Mouse (Mus musculus) midbrain, embryonic 13.5 days (tissue): ENCODE data around the gene Hspb3. TPM values are rescaled to one million over a fixed set of nuclear protein-coding genes. Genes with fewer than 3 reads are reported as not detected.

Source experiments
- ATAC-seq: fragments of 200-750 bp; cut with Nextera tagmentation; 2 replicates; pipeline ENCODE4 v1.8.0; 2017; ENCODE audit warnings: mild to moderate bottlenecking, moderate TSS enrichment, moderate library complexity
- H3K27ac ChIP-seq: fragments of 300-500 bp; sonication (generic); 2 replicates; pipeline ENCODE4 v1.5.1; 2015; ENCODE audit warnings: inconsistent platforms, mild to moderate bottlenecking, moderate library complexity
- H3K27me3 ChIP-seq: fragments of 300-500 bp; sonication (generic); 2 replicates; pipeline ENCODE4 v1.6.1; 2015; ENCODE audit warnings: mild to moderate bottlenecking, inconsistent platforms
- H3K36me3 ChIP-seq: fragments of 300-500 bp; sonication (generic); 2 replicates; pipeline ENCODE4 v1.6.1; 2015; ENCODE audit warnings: mild to moderate bottlenecking, inconsistent platforms
- H3K4me1 ChIP-seq: fragments of 300-500 bp; sonication (generic); replicated peaks from 2 replicates; pipeline ENCODE4 v1.6.1; 2015; ENCODE audit warnings: inconsistent platforms
- H3K4me2 ChIP-seq: fragments of 300-500 bp; sonication (generic); replicated peaks from 2 replicates; pipeline ENCODE4 v1.6.1; 2015; ENCODE audit warnings: moderate library complexity, mild to moderate bottlenecking, inconsistent platforms
- H3K4me3 ChIP-seq: fragments of 300-500 bp; sonication (generic); replicated peaks from 2 replicates; pipeline ENCODE4 v1.5.1; 2015; ENCODE audit warnings: mild to moderate bottlenecking, inconsistent platforms
- H3K9ac ChIP-seq: fragments of 300-500 bp; sonication (generic); replicated peaks from 2 replicates; pipeline ENCODE4 v1.6.1; 2015; ENCODE audit warnings: mild to moderate bottlenecking, inconsistent platforms
- H3K9me3 ChIP-seq: fragments of 300-500 bp; sonication (generic); 2 replicates; pipeline ENCODE4 v1.6.1; 2016; ENCODE audit warnings: mild to moderate bottlenecking, inconsistent platforms
- WGBS: fragments of 180-500 bp; shearing (Covaris S2); methylation state at CpG from one replicate; pipeline ENCODE4 v1.1.7; 2015; 5-methylcytosine and 5-hydroxymethylcytosine counted together
- polyA plus RNA-seq: library from polyadenylated mRNA; unstranded; fragments of >200 nt; fragmentation: Nextera tagmentation; extraction: Ambion mirVana; gene quantifications from 2 replicates; pipeline ENCODE4 v1.2.1, GENCODE M21; 2015

Gene Hspb3
- polyA plus RNA-seq, 1 experiment from 2014 or later = 0.28 TPM

DNA sequence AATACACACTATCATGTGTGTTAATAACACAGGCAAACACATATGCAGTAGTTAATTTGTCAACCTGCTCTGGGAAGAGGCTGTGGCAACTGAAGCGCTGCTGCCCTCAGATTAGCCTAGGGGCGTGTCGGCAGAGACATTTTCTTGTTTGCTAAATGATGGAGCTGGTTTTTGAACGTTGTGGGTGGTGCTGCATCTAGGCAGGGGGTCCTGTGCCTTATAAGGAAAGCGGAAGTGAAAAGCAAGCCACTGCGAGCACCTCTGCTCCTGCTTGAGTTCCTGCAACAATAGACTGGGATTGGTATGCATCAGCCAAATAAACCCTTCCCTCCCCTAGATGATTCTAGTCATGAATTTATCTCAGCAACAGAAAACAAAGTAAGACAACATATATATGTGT lies 31.0 kb downstream of the Hspb3 start:
- WGBS = 59% methylated on average over 6 of the region's 6 CpGs
- Histone ChIP-seq H3K4me3 (no peak overlapping the region), H3K27me3 (no peaks in the 10 kb centered on the region), H3K4me2 (no peak overlapping the region), H3K36me3 (no peaks in the 10 kb centered on the region), H3K4me1 (no peaks in the 10 kb centered on the region), H3K9me3 (no peaks in the 10 kb centered on the region), H3K9ac (no peak overlapping the region), H3K27ac (no peak overlapping the region)
- ATAC-seq = no peak

- Histone ChIP-seq H3K9me3 (no peaks in the 10 kb centered on the region), H3K27me3 (no peaks in the 10 kb centered on the region), H3K27ac (no peak overlapping the region), H3K4me1 (no peaks in the 10 kb centered on the region), H3K4me2 (no peak overlapping the region), H3K36me3 (no peaks in the 10 kb centered on the region), H3K4me3 (no peak overlapping the region), H3K9ac (no peak overlapping the region)
- 85% methylated on average over 8 of the region's 8 CpGs for WGBS
- ATAC-seq = no peak
Measured at GRCm38 (mm10) chr13:113627601-113628000, 35.9 kb downstream of the Hspb3 start.

- H3K36me3 ChIP-seq = no peaks in the 10 kb centered on the region
- no peaks in the 10 kb centered on the region for H3K9me3 ChIP-seq
- no peak overlapping the region for H3K9ac ChIP-seq
- no peaks in the 10 kb centered on the region for H3K27me3 ChIP-seq
- WGBS = 92% methylated on average over 8 of the region's 8 CpGs
- no peak for ATAC-seq
- H3K4me2 ChIP-seq = no peak overlapping the region
- no peak overlapping the region for H3K27ac ChIP-seq
- no peaks in the 10 kb centered on the region for H3K4me1 ChIP-seq
- H3K4me3 ChIP-seq = no peak overlapping the region
Measured at GRCm38 (mm10) chr13:113622865-113623255, 40.6 kb downstream of the Hspb3 start.

GRCm38 (mm10) chr13:113622122-113622864 lies 41.2 kb downstream of the Hspb3 start:
- 71% methylated on average over 11 of the region's 11 CpGs for WGBS
- Histone ChIP-seq H3K27me3 (no peaks in the 10 kb centered on the region), H3K9me3 (no peaks in the 10 kb centered on the region), H3K27ac (no peak overlapping the region), H3K36me3 (no peaks in the 10 kb centered on the region), H3K4me1 (peaks cover 5% of the 10 kb centered on the region), H3K9ac (no peak overlapping the region), H3K4me3 (no peak overlapping the region), H3K4me2 (no peak overlapping the region)
- ATAC-seq = no peak

GRCm38 (mm10) chr13:113619003-113619402 lies 44.5 kb downstream of the Hspb3 start:
- Histone ChIP-seq H3K9ac (no peak overlapping the region), H3K4me3 (no peak overlapping the region), H3K27ac (no peak overlapping the region), H3K4me2 (no peak overlapping the region), H3K9me3 (no peaks in the 10 kb centered on the region), H3K36me3 (no peaks in the 10 kb centered on the region), H3K27me3 (no peaks in the 10 kb centered on the region), H3K4me1 (peaks cover 37% of the 10 kb centered on the region)
- WGBS = 74% methylated on average over 9 of the region's 9 CpGs
- no peak for ATAC-seq

DNA sequence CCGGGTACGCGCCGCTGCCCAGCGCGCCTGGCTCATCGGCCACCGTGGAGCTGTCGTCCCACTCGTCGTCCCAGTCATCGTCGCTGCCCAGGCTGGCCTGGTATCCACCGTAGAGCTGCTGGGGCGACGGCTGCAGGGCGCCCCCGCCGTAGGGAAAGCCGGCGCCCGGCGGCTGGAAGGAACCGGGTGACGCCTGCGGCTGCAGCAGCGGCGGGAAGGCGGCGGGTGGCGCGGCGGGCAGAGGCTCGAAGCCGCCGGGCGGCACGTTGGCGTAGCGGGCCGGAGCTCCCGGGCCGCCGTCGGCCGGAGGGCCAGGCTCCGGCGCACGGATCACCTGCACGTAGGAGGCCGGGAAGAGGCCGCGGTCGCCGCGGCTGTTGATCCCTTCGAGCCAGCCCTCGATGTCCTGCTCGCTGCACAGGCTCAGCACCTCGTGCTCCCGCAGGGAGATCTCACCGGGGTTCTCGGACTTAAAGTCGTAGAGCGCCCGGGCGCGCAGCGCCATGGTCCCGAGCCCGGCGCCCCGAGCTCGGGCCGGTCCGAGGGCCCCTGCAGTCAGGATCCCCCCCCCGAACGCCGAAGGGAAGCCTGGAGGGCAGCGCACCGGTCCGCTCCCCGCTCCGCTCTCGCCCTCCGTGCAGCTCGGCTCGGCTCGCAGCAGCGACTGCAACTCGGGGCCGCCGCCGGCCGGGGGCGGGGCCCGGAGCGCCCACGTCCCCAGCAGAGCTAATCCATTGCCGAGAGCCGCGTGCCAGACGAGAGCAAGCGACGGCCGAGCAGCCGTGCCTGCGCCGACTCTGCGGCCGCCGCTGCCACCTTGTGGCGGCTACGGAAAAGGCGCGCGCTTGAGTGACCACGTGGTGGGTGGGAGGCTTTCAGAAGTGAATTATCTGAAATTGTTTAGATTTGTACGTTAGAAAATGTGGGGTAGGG lies 45.3 kb downstream of the Hspb3 start, which contains the start of gene Snx18:
Snx18 (minus strand) TSS at position 674 of the 933 bp plus-strand sequence.
- peak within 1 kb of the TSS; percentile 86 for H3K4me3 ChIP-seq
- no peaks in the 10 kb centered on the region for H3K27me3 ChIP-seq
- no peaks in the 10 kb centered on the region for H3K36me3 ChIP-seq
- peak within 1 kb of the TSS; percentile 93 for H3K27ac ChIP-seq
- peak within 1 kb of the TSS; percentile 90 for H3K9ac ChIP-seq
- no peaks in the 10 kb centered on the region for H3K9me3 ChIP-seq
- H3K4me1 ChIP-seq = peaks cover 46% of the 10 kb centered on the region
- ATAC-seq = peak; percentile 94
- peak within 1 kb of the TSS; percentile 89 for H3K4me2 ChIP-seq
- under 1% methylated on average over 116 of the region's 119 CpGs for WGBS

- Histone ChIP-seq H3K9me3 (no peaks in the 10 kb centered on the region), H3K4me3 (peak overlapping the region; percentile 86), H3K4me1 (peaks cover 53% of the 10 kb centered on the region), H3K4me2 (peak overlapping the region; percentile 89), H3K27me3 (no peaks in the 10 kb centered on the region), H3K36me3 (no peaks in the 10 kb centered on the region), H3K27ac (peak overlapping the region; percentile 93), H3K9ac (peak overlapping the region; percentile 90)
- 14% methylated on average over 49 of the region's 49 CpGs for WGBS
- peak; percentile 17 for ATAC-seq
Measured at GRCm38 (mm10) chr13:113617338-113617890, 46.1 kb downstream of the Hspb3 start.

DNA sequence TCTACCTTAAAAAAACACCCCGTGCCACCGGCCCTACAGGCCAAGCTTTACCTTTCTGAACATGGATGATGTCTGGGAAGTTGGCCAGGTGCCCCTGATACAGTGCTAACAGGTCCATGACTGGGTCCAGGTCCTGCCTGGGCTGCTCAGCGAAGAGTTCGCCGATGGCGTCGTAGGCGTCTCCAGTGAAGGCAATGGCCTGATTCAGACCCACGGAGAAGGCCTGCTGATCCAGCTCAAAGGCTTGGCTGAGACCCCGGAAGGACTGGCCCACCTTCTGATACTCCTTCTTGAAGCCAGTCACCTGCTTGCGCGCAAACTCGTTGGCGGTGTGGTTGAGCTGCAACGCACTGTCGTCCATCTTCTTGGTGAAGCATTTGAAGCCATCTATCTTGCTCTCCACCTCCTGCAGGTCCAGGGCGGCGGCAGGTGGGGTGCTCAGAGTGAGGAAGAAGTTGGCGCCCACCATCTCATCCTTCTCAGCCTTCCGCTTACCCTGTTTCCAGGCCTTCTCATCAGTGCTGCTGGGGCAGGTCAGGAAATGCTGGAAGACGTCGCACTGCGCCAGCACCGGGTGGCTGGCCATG lies 46.6 kb downstream of the Hspb3 start:
- no peak; the same call in 1 of the 2 replicates for ATAC-seq
- no peaks in the 10 kb centered on the region for H3K36me3 ChIP-seq
- no peaks in the 10 kb centered on the region for H3K27me3 ChIP-seq
- H3K9ac ChIP-seq = peak overlapping the region; percentile 90
- peak overlapping the region; percentile 89 for H3K4me2 ChIP-seq
- no peak overlapping the region for H3K27ac ChIP-seq
- H3K9me3 ChIP-seq = no peaks in the 10 kb centered on the region
- peak overlapping the region; percentile 86 for H3K4me3 ChIP-seq
- peaks cover 58% of the 10 kb centered on the region for H3K4me1 ChIP-seq
- 70% methylated on average over 24 of the region's 24 CpGs for WGBS

DNA sequence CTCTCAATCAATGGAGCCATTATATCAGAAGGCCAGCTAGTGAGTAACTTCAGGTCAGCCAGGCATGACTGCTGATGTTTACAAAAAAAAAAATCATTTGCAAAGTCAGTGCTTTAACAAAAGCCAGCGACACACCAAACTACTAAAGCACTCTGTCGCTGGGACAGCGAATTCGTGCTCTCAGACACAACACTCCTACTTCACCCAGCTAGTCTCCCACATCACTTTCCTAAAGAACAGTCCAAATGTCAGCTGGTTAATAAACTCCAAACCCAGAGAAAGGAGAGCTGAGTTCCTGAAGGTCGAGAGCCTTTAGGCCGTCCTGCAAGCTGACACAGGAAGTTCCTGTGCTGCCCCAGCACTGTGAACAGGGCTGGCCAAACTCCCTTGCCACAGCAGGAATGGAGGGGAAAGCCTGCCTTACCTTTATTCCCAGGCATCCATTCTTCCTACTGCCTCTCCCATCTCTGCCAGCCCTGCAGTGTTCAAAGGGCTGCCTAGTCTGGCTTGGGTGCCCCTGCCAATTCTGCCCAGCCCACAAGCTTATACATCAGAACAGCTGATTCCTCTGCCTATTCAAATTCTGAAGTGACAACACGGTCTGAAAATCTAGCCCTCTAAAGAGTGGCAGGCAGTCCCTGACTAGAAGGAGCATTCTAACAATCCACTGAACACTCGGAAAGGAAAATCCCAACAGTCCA lies 47.4 kb downstream of the Hspb3 start:
- Histone ChIP-seq H3K36me3 (no peaks in the 10 kb centered on the region), H3K4me1 (peaks cover 65% of the 10 kb centered on the region), H3K27ac (peak overlapping the region; percentile 31; the same call in 1 of the 2 replicates), H3K4me2 (peak overlapping the region; percentile 89), H3K4me3 (peak overlapping the region; percentile 86), H3K9ac (peak overlapping the region; percentile 90), H3K27me3 (no peaks in the 10 kb centered on the region), H3K9me3 (no peaks in the 10 kb centered on the region)
- 9% methylated on average over 8 of the region's 8 CpGs for WGBS
- ATAC-seq = no peak

GRCm38 (mm10) chr13:113615546-113615941 lies 47.9 kb downstream of the Hspb3 start:
- Histone ChIP-seq H3K4me3 (peak overlapping the region; percentile 86), H3K27ac (peak overlapping the region; percentile 31; the same call in 1 of the 2 replicates), H3K9ac (peak overlapping the region; percentile 90), H3K36me3 (no peaks in the 10 kb centered on the region), H3K4me2 (peak overlapping the region; percentile 89), H3K27me3 (no peaks in the 10 kb centered on the region), H3K9me3 (no peaks in the 10 kb centered on the region), H3K4me1 (peaks cover 70% of the 10 kb centered on the region)
- ATAC-seq = no peak
- under 1% methylated on average over 10 of the region's 10 CpGs for WGBS
